ENCODE assay signal across 7 mouse cellular contexts in the genomic region with DNA sequence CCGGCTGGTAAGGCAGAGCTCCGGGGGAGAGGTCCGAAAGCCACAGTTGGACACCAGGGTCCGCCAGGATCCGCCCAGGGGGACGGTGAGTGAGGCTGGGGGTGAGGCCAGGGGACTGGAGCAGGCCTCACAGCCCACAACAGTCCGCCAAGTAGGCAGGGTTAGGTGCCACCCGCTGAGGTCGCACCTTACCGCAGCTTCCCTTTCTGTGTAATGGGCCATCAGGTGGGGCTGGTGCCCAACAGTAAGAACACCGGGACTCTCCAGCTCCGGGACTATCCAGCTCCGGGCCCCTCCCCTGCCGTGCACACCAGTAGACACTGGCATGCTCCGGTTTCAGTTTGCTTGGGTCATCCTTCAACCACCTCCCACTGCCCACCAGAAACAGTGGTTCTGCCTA. TPM values are rescaled to one million over a fixed set of nuclear protein-coding genes. Genes with fewer than 3 reads are reported as not detected.
A peak's percentile ranks its signal among the peaks of the same experiment; 100 is the strongest.
DNase-seq lines count a peak whose midpoint lies in the region; ATAC-seq and TF ChIP-seq lines count a peak whose summit lies in the region.

No protein-coding gene starts in this region.

- WGBS in neural tube, embryonic 11.5 days, result 3% methylated on average over 15 of the region's 15 CpGs
- WGBS in forebrain, embryonic 13.5 days, result 8% methylated on average over 15 of the region's 15 CpGs
- WGBS in limb, embryonic 14.5 days, result 18% methylated on average over 12 of the region's 15 CpGs
- 16% methylated on average over 15 of the region's 15 CpGs for WGBS in stomach, embryonic 14.5 days

- no peak overlapping the region; the same call in 1 of the 2 replicates for H3K27ac ChIP-seq in neural tube, embryonic 11.5 days (ENCODE audit: low read depth, low read length)
- H3K27ac ChIP-seq in forebrain, embryonic 13.5 days, result no peak overlapping the region
- no peak overlapping the region for H3K27ac ChIP-seq in limb, embryonic 14.5 days (replicated peaks; ENCODE audit: low read depth, low read length)
- H3K27ac ChIP-seq in stomach, embryonic 14.5 days (ENCODE audit: low read length), result no peak overlapping the region

- no peak for ATAC-seq in neural tube, embryonic 11.5 days (ENCODE audit: insufficient read depth, low FRiP score, low TSS enrichment)
- ATAC-seq in forebrain, embryonic 13.5 days, result peak; percentile 2; the same call in 1 of the 2 replicates
- no peak for ATAC-seq in limb, embryonic 14.5 days (ENCODE audit: low FRiP score, low read depth)
- ATAC-seq in stomach, embryonic 14.5 days (ENCODE audit: insufficient number of reproducible peaks, insufficient read depth, low FRiP score, low read depth), result no peak

- peak overlapping the region; percentile 97 for H3K4me2 ChIP-seq in neural tube, embryonic 11.5 days (ENCODE audit: low read depth)
- H3K4me2 ChIP-seq in forebrain, embryonic 13.5 days, result peak overlapping the region; percentile 99
- peak overlapping the region; percentile 100 for H3K4me2 ChIP-seq in limb, embryonic 14.5 days (replicated peaks; ENCODE audit: low read depth, low read length, severe bottlenecking)
- H3K4me2 ChIP-seq in stomach, embryonic 14.5 days (replicated peaks; ENCODE audit: low read depth, low read length), result peak overlapping the region; percentile 99

- no peak for DNase-seq in neural tube, embryonic 11.5 days (ENCODE audit: low spot score)
- DNase-seq in neural tube, embryonic 10.5 days (ENCODE audit: extremely low spot score, low spot score), result no peak
- no peak for DNase-seq in limb, embryonic 14.5 days (ENCODE audit: low spot score)
- DNase-seq in left cerebral cortex, adult 18-20 months (ENCODE audit: low spot score in 2 of 2), result no peak
- DNase-seq in adrenal gland, adult 2 months, result no peak

- H3K27me3 ChIP-seq in neural tube, embryonic 11.5 days (ENCODE audit: control insufficient read depth, insufficient read depth, low read length), result peaks cover 14% of the 10 kb centered on the region; the same call in 1 of the 2 replicates
- peaks cover 25% of the 10 kb centered on the region for H3K27me3 ChIP-seq in forebrain, embryonic 13.5 days
- peaks cover 16% of the 10 kb centered on the region; the same call in 1 of the 2 replicates for H3K27me3 ChIP-seq in limb, embryonic 14.5 days (ENCODE audit: control insufficient read depth, insufficient read depth, low read length)
- no peaks in the 10 kb centered on the region for H3K27me3 ChIP-seq in stomach, embryonic 14.5 days (ENCODE audit: control insufficient read depth, insufficient read depth, low read length)

- H3K9ac ChIP-seq in neural tube, embryonic 11.5 days (ENCODE audit: low read length), result peak overlapping the region; percentile 72
- H3K9ac ChIP-seq in forebrain, embryonic 13.5 days, result peak overlapping the region; percentile 89
- peak overlapping the region; percentile 61; the same call in 1 of the 2 replicates for H3K9ac ChIP-seq in limb, embryonic 14.5 days (ENCODE audit: low read depth, low read length, severe bottlenecking)
- H3K9ac ChIP-seq in stomach, embryonic 14.5 days (replicated peaks; ENCODE audit: low read depth, low read length), result no peak overlapping the region

- H3K9me3 ChIP-seq in neural tube, embryonic 11.5 days (ENCODE audit: control insufficient read depth, low read length), result no peaks in the 10 kb centered on the region
- no peaks in the 10 kb centered on the region for H3K9me3 ChIP-seq in forebrain, embryonic 13.5 days (replicated peaks)
- no peaks in the 10 kb centered on the region for H3K9me3 ChIP-seq in limb, embryonic 14.5 days (ENCODE audit: control insufficient read depth, low read length)
- H3K9me3 ChIP-seq in stomach, embryonic 14.5 days (ENCODE audit: control insufficient read depth, low read depth, low read length), result no peaks in the 10 kb centered on the region

- TF ChIP-seq POLR2A in limb, embryonic 14.5 days (IDR thresholded peaks at IDR 0.05; ENCODE audit: borderline replicate concordance, extremely low read depth, insufficient read depth, insufficient read length), result no peak

- H3K4me3 ChIP-seq in neural tube, embryonic 11.5 days (ENCODE audit: low read depth, low read length), result peak overlapping the region; percentile 58
- peak overlapping the region; percentile 67 for H3K4me3 ChIP-seq in forebrain, embryonic 13.5 days
- H3K4me3 ChIP-seq in limb, embryonic 14.5 days (replicated peaks; ENCODE audit: low read length), result peak overlapping the region; percentile 61; the same call in 1 of the 2 replicates
- H3K4me3 ChIP-seq in stomach, embryonic 14.5 days (ENCODE audit: low read depth, low read length), result peak overlapping the region; percentile 58

- no peaks in the 10 kb centered on the region for H3K36me3 ChIP-seq in neural tube, embryonic 11.5 days (ENCODE audit: control insufficient read depth, insufficient read depth, low read length)
- no peaks in the 10 kb centered on the region for H3K36me3 ChIP-seq in forebrain, embryonic 13.5 days (ENCODE audit: poor library complexity, severe bottlenecking)
- H3K36me3 ChIP-seq in limb, embryonic 14.5 days (ENCODE audit: control insufficient read depth, insufficient read depth, low read length), result no peaks in the 10 kb centered on the region
- no peaks in the 10 kb centered on the region for H3K36me3 ChIP-seq in stomach, embryonic 14.5 days (ENCODE audit: control insufficient read depth, insufficient read depth, low read length)

- peaks cover 13% of the 10 kb centered on the region for H3K4me1 ChIP-seq in neural tube, embryonic 11.5 days (ENCODE audit: control insufficient read depth, insufficient read depth, low read length)
- H3K4me1 ChIP-seq in forebrain, embryonic 13.5 days, result peaks cover 21% of the 10 kb centered on the region
- H3K4me1 ChIP-seq in limb, embryonic 14.5 days (ENCODE audit: control insufficient read depth, insufficient read depth, low read length), result peaks cover 6% of the 10 kb centered on the region; the same call in 1 of the 2 replicates
- H3K4me1 ChIP-seq in stomach, embryonic 14.5 days (ENCODE audit: control insufficient read depth, insufficient read depth, low read length), result peaks cover 9% of the 10 kb centered on the region; the same call in 1 of the 2 replicates

RNA-seq across cellular contexts. Expression of a gene that starts 1.0 kb away (rescaled TPM):
- 21.7 and 23.2 TPM in 2 replicates for polyA plus RNA-seq in neural tube, embryonic 11.5 days (2014; fragmentation: Nextera tagmentation; extraction: Ambion mirVana)
- 16.1 and 22.6 TPM in 2 replicates for polyA plus RNA-seq in forebrain, embryonic 13.5 days (2015; fragmentation: Nextera tagmentation; extraction: Ambion mirVana)
- 21.0 and 23.8 TPM in 2 replicates for polyA plus RNA-seq in limb, embryonic 14.5 days (2012; rRNA removed)
- 5.6 and 8.3 TPM in 2 replicates for polyA plus RNA-seq in limb, embryonic 14.5 days (2014; fragmentation: Nextera tagmentation; extraction: Ambion mirVana)
- 5.5 and 6.8 TPM in 2 replicates for polyA plus RNA-seq in stomach, embryonic 14.5 days (2014; fragmentation: Nextera tagmentation; extraction: Ambion mirVana)
- 100 to 1,000 TPM; 125 to 129 TPM for total RNA-seq in left cerebral cortex, adult 18-20 months (2021)
- 1 to 10 TPM; 2.9 to 3.4 TPM for total RNA-seq in adrenal gland, adult 2 months (2021)
- 9.2 and 11.0 TPM in 2 replicates for polyA plus RNA-seq in adrenal gland, adult 2 months (2012; rRNA removed)

RNA-seq across cellular contexts. Expression of a gene that starts 57.3 kb away (rescaled TPM):
- polyA plus RNA-seq in neural tube, embryonic 11.5 days (2014; fragmentation: Nextera tagmentation; extraction: Ambion mirVana), result 78.5 and 80.3 TPM in 2 replicates
- 68.3 and 69.2 TPM in 2 replicates for polyA plus RNA-seq in forebrain, embryonic 13.5 days (2015; fragmentation: Nextera tagmentation; extraction: Ambion mirVana)
- 76.6 and 80.0 TPM in 2 replicates for polyA plus RNA-seq in limb, embryonic 14.5 days (2012; rRNA removed)
- 59.6 and 67.5 TPM in 2 replicates for polyA plus RNA-seq in limb, embryonic 14.5 days (2014; fragmentation: Nextera tagmentation; extraction: Ambion mirVana)
- 57.0 and 64.8 TPM in 2 replicates for polyA plus RNA-seq in stomach, embryonic 14.5 days (2014; fragmentation: Nextera tagmentation; extraction: Ambion mirVana)
- total RNA-seq in left cerebral cortex, adult 18-20 months (2021), result 1 to 10 TPM; 3.2 to 4.8 TPM
- total RNA-seq in adrenal gland, adult 2 months (2021), result 10 to 100 TPM; 12.9 to 20.6 TPM
- polyA plus RNA-seq in adrenal gland, adult 2 months (2012; rRNA removed), result 1.8 and 2.4 TPM in 2 replicates

Comparison
In these comparisons a context has a peak if more than half of its experiments do, and no peak if none do; other contexts are left out.
1. RNA of a gene that starts 57.3 kb away (polyA plus RNA-seq): 59.6 to 80.0 TPM in limb, embryonic 14.5 days, 78.5 to 80.3 TPM in neural tube, embryonic 11.5 days, 68.3 to 69.2 TPM in forebrain, embryonic 13.5 days and 57.0 to 64.8 TPM in stomach, embryonic 14.5 days; 1.8 to 2.4 TPM in adrenal gland, adult 2 months; every median in the first group is over 10 times any median in the second.
2. Peak in every context shown above with its lines, with median percentiles within 50 percentile points of each other: H3K4me2 ChIP-seq and H3K4me3 ChIP-seq.